Mouse (Mus musculus) lung, postnatal 0 days (tissue): ENCODE measurements around the gene Rab11fip2. TPM values are rescaled to one million over a fixed set of nuclear protein-coding genes. Genes with fewer than 3 reads are reported as not detected.

Experiments used
- ATAC-seq: fragments of 200-750 bp; cut with Nextera tagmentation; 2 replicates; pipeline ENCODE4 v1.8.0; 2017; ENCODE audit warnings: moderate library complexity
- DNase-seq: peaks from one replicate; pipeline ENCODE4 v3.0.0-alpha.2; 2016; ENCODE audit warnings: low spot score
- H3K27ac ChIP-seq: fragments of 300-500 bp; sonication (generic); 2 replicates; pipeline ENCODE4 v1.5.1; 2014; ENCODE audit warnings: antibody characterized with exemption, mild to moderate bottlenecking, low read length, mixed read lengths
- H3K27me3 ChIP-seq: fragments of 300-500 bp; sonication (generic); replicated peaks from 2 replicates; pipeline ENCODE4 v1.6.1; 2014; ENCODE audit warnings: low read length, mixed read lengths; ENCODE audit not compliant: insufficient read depth
- H3K36me3 ChIP-seq: fragments of 300-500 bp; sonication (generic); 2 replicates; pipeline ENCODE4 v1.6.1; 2014; ENCODE audit warnings: low read length, mixed read lengths; ENCODE audit not compliant: insufficient read depth
- H3K4me1 ChIP-seq: fragments of 300-500 bp; sonication (generic); 2 replicates; pipeline ENCODE4 v1.6.1; 2014; ENCODE audit warnings: antibody characterized with exemption, low read depth, low read length, mixed read lengths; ENCODE audit not compliant: insufficient read depth
- H3K4me2 ChIP-seq: fragments of 300-500 bp; sonication (generic); replicated peaks from 2 replicates; pipeline ENCODE4 v1.6.1; 2014; ENCODE audit warnings: low read depth, mild to moderate bottlenecking, low read length, moderate library complexity, mixed read lengths
- H3K4me3 ChIP-seq: fragments of 300-500 bp; sonication (generic); 2 replicates; pipeline ENCODE4 v1.5.1; 2014; ENCODE audit warnings: low read depth, low read length
- H3K9ac ChIP-seq: fragments of 300-500 bp; sonication (generic); replicated peaks from 2 replicates; pipeline ENCODE4 v1.6.1; 2014; ENCODE audit warnings: low read depth, mild to moderate bottlenecking
- H3K9me3 ChIP-seq: fragments of 300-500 bp; sonication (generic); 2 replicates; pipeline ENCODE4 v1.6.1; 2016; ENCODE audit warnings: low read length, mixed read lengths
- CTCF ChIP-seq: IDR thresholded peaks from 2 replicates; pipeline ENCODE4 v1.5.1; 2016; ENCODE audit warnings: antibody characterized with exemption, mild to moderate bottlenecking
- EP300 ChIP-seq: IDR thresholded peaks from 2 replicates; pipeline ENCODE4 v1.6.1; 2016; ENCODE audit warnings: antibody characterized with exemption, mild to moderate bottlenecking, control low read depth
- WGBS: fragments of 180-500 bp; shearing (Covaris S2); extraction: QIAGEN DNeasy Blood & Tissue Kit; methylation state at CpG from one replicate; pipeline ENCODE4 v1.1.7; 2014; 5-methylcytosine and 5-hydroxymethylcytosine counted together
- polyA plus RNA-seq: library from polyadenylated mRNA; unstranded; fragments of >200 nt; fragmentation: Nextera tagmentation; extraction: Ambion mirVana; gene quantifications from 2 replicates; pipeline ENCODE4 v1.2.1, GENCODE M21; 2015

Gene Rab11fip2
- polyA plus RNA-seq = 4.9 and 5.2 TPM in 2 replicates

GRCm38 (mm10) chr19:59943322-59943871, at the start of gene Rab11fip2:
Gene Rab11fip2 (minus strand): TSS chr19:59943654.
- ATAC-seq (peak; percentile 97), DNase-seq (peak; percentile 87)
- Histone ChIP-seq H3K4me2 (peak within 1 kb of the TSS; percentile 62), H3K27me3 (no peaks in the 10 kb centered on the region), H3K36me3 (no peaks in the 10 kb centered on the region), H3K9ac (peak within 1 kb of the TSS; percentile 93), H3K4me3 (peak within 1 kb of the TSS; percentile 83), H3K4me1 (peaks cover 7% of the 10 kb centered on the region; the same call in 1 of the 2 replicates), H3K9me3 (no peaks in the 10 kb centered on the region), H3K27ac (peak within 1 kb of the TSS; percentile 93)
- 2% methylated on average over 28 of the region's 72 CpGs for WGBS
- TF ChIP-seq CTCF (no peak; the same call in 1 of the 2 replicates), EP300 (no peak)

GRCm38 (mm10) chr19:59981588-59981987, 38.1 kb upstream of the Rab11fip2 start:
- DNase-seq (no peak), ATAC-seq (no peak)
- TF ChIP-seq EP300 = no peak
- TF ChIP-seq CTCF = no peak
- H3K4me2 ChIP-seq = no peak overlapping the region
- no peak overlapping the region for H3K27ac ChIP-seq
- no peak overlapping the region for H3K4me3 ChIP-seq
- H3K9me3 ChIP-seq = no peaks in the 10 kb centered on the region
- H3K27me3 ChIP-seq = no peaks in the 10 kb centered on the region
- no peaks in the 10 kb centered on the region for H3K36me3 ChIP-seq
- 78% methylated on average over 1 of the region's 1 CpGs for WGBS
- no peak overlapping the region for H3K9ac ChIP-seq
- no peaks in the 10 kb centered on the region for H3K4me1 ChIP-seq

- Histone ChIP-seq H3K36me3 (no peaks in the 10 kb centered on the region), H3K4me3 (no peak overlapping the region), H3K9me3 (no peaks in the 10 kb centered on the region), H3K4me2 (no peak overlapping the region), H3K27ac (no peak overlapping the region), H3K4me1 (no peaks in the 10 kb centered on the region), H3K9ac (no peak overlapping the region), H3K27me3 (no peaks in the 10 kb centered on the region)
- 78% methylated on average over 3 of the region's 3 CpGs for WGBS
- DNase-seq = no peak
- ATAC-seq = no peak
- TF ChIP-seq EP300 (no peak), CTCF (no peak)
Measured at GRCm38 (mm10) chr19:59954936-59955335, 11.5 kb upstream of the Rab11fip2 start.

GRCm38 (mm10) chr19:59949731-59950130, 6.3 kb upstream of the Rab11fip2 start:
- ATAC-seq (no peak), DNase-seq (no peak)
- Histone ChIP-seq H3K9ac (no peak overlapping the region), H3K4me1 (no peaks in the 10 kb centered on the region), H3K27ac (no peak overlapping the region), H3K4me2 (no peak overlapping the region), H3K36me3 (no peaks in the 10 kb centered on the region), H3K27me3 (no peaks in the 10 kb centered on the region), H3K9me3 (no peaks in the 10 kb centered on the region), H3K4me3 (no peak overlapping the region)
- TF ChIP-seq CTCF (no peak), EP300 (no peak)
- WGBS = 84% methylated on average over 5 of the region's 5 CpGs

GRCm38 (mm10) chr19:59942716-59943321, 635 bp downstream of the Rab11fip2 start:
- peaks cover 7% of the 10 kb centered on the region; the same call in 1 of the 2 replicates for H3K4me1 ChIP-seq
- ATAC-seq = peak; percentile 71
- TF ChIP-seq CTCF (no peak), EP300 (no peak)
- H3K9ac ChIP-seq = peak overlapping the region; percentile 93
- WGBS = 3% methylated on average over 23 of the region's 27 CpGs
- peak overlapping the region; percentile 83 for H3K4me3 ChIP-seq
- no peak for DNase-seq
- peak overlapping the region; percentile 93 for H3K27ac ChIP-seq
- H3K4me2 ChIP-seq = peak overlapping the region; percentile 62
- H3K27me3 ChIP-seq = no peaks in the 10 kb centered on the region
- H3K9me3 ChIP-seq = no peaks in the 10 kb centered on the region
- H3K36me3 ChIP-seq = no peaks in the 10 kb centered on the region

- 73% methylated on average over 5 of the region's 5 CpGs for WGBS
Measured at GRCm38 (mm10) chr19:59939711-59940110, 3.7 kb downstream of the Rab11fip2 start.

More at GRCm38 (mm10) chr19:59939711-59940110, 3.7 kb downstream of the Rab11fip2 start:
- DNase-seq (no peak), ATAC-seq (no peak)
- no peaks in the 10 kb centered on the region for H3K27me3 ChIP-seq
- no peaks in the 10 kb centered on the region; the same call in 1 of the 2 replicates for H3K36me3 ChIP-seq
- no peak overlapping the region for H3K27ac ChIP-seq
- H3K4me2 ChIP-seq = no peak overlapping the region
- peaks cover 7% of the 10 kb centered on the region; the same call in 1 of the 2 replicates for H3K4me1 ChIP-seq
- H3K4me3 ChIP-seq = no peak overlapping the region
- H3K9me3 ChIP-seq = no peaks in the 10 kb centered on the region
- no peak overlapping the region for H3K9ac ChIP-seq
- TF ChIP-seq EP300 = no peak
- no peak for TF ChIP-seq CTCF
